Mouse (Mus musculus): ENCODE measurements around the gene Igsf21. TPM values are rescaled to one million over a fixed set of nuclear protein-coding genes. Genes with fewer than 3 reads are reported as not detected.

The Igsf21 gene
- polyA plus RNA-seq, 1 experiment from 2014 or later, result 0.18 TPM

- Histone ChIP-seq H3K4me3 (replicated peaks) (no peak overlapping the region), H3K36me3 (no peaks in the 10 kb centered on the region), H3K9me3 (replicated peaks) (no peaks in the 10 kb centered on the region), H3K9ac (no peak overlapping the region), H3K4me1 (replicated peaks) (peaks cover 35% of the 10 kb centered on the region), H3K4me2 (peak overlapping the region; percentile 38), H3K27ac (no peak overlapping the region), H3K27me3 (peaks cover 9% of the 10 kb centered on the region; the same call in 1 of the 2 replicates)
- DNase-seq (peak; percentile 18), ATAC-seq (ENCODE audit: low read depth) (peak; percentile 63)
- 56% methylated on average over 8 of the region's 8 CpGs for WGBS (ENCODE audit: insufficient replicate concordance)
Observed at GRCm38 (mm10) chr4:140187404-140188145, 59.0 kb downstream of the Igsf21 start.

GRCm38 (mm10) chr4:140179576-140179975 is 67.0 kb downstream of the Igsf21 start:
- Histone ChIP-seq H3K4me3 (replicated peaks) (no peak overlapping the region), H3K27me3 (peaks cover 3% of the 10 kb centered on the region; the same call in 1 of the 2 replicates), H3K27ac (no peak overlapping the region), H3K4me1 (replicated peaks) (peaks cover 22% of the 10 kb centered on the region), H3K9ac (no peak overlapping the region), H3K4me2 (no peak overlapping the region), H3K36me3 (no peaks in the 10 kb centered on the region), H3K9me3 (replicated peaks) (peaks cover 8% of the 10 kb centered on the region)
- DNase-seq, result no peak
- WGBS (ENCODE audit: insufficient replicate concordance), result 52% methylated on average over 6 of the region's 6 CpGs
- no peak for ATAC-seq (ENCODE audit: low read depth)

GRCm38 (mm10) chr4:140177055-140177454 is 69.5 kb downstream of the Igsf21 start:
- H3K9me3 ChIP-seq (replicated peaks), result peaks cover 8% of the 10 kb centered on the region
- WGBS (ENCODE audit: insufficient replicate concordance), result 78% methylated on average over 6 of the region's 6 CpGs
- no peak for ATAC-seq (ENCODE audit: low read depth)

GRCm38 (mm10) chr4:140173746-140174399 is 72.7 kb downstream of the Igsf21 start:
- DNase-seq (no peak), ATAC-seq (ENCODE audit: low read depth) (no peak)
- no peak overlapping the region for H3K4me2 ChIP-seq
- no peak overlapping the region for H3K4me3 ChIP-seq (replicated peaks)
- no peak overlapping the region for H3K27ac ChIP-seq
- H3K4me1 ChIP-seq (replicated peaks), result no peaks in the 10 kb centered on the region
- H3K9ac ChIP-seq, result no peak overlapping the region
- peaks cover 8% of the 10 kb centered on the region for H3K9me3 ChIP-seq (replicated peaks)
- no peaks in the 10 kb centered on the region for H3K36me3 ChIP-seq
- H3K27me3 ChIP-seq, result no peaks in the 10 kb centered on the region
- 33% methylated on average over 13 of the region's 13 CpGs for WGBS (ENCODE audit: insufficient replicate concordance)

More at GRCm38 (mm10) chr4:140177055-140177454, 69.5 kb downstream of the Igsf21 start:
- DNase-seq, result no peak
- no peak overlapping the region for H3K27ac ChIP-seq
- no peak overlapping the region for H3K4me3 ChIP-seq (replicated peaks)
- H3K36me3 ChIP-seq, result no peaks in the 10 kb centered on the region
- peaks cover 18% of the 10 kb centered on the region for H3K4me1 ChIP-seq (replicated peaks)
- H3K9ac ChIP-seq, result no peak overlapping the region
- no peaks in the 10 kb centered on the region for H3K27me3 ChIP-seq
- H3K4me2 ChIP-seq, result no peak overlapping the region

GRCm38 (mm10) chr4:140173084-140173483 is 73.5 kb downstream of the Igsf21 start:
- 61% methylated on average over 12 of the region's 12 CpGs for WGBS (ENCODE audit: insufficient replicate concordance)
- ATAC-seq (ENCODE audit: low read depth), result no peak
- DNase-seq, result no peak
- Histone ChIP-seq H3K27ac (no peak overlapping the region), H3K9me3 (replicated peaks) (peaks cover 8% of the 10 kb centered on the region), H3K4me2 (no peak overlapping the region), H3K4me3 (replicated peaks) (no peak overlapping the region), H3K4me1 (replicated peaks) (no peaks in the 10 kb centered on the region), H3K9ac (no peak overlapping the region), H3K27me3 (no peaks in the 10 kb centered on the region), H3K36me3 (no peaks in the 10 kb centered on the region)

GRCm38 (mm10) chr4:140171917-140172316 is 74.7 kb downstream of the Igsf21 start:
- Histone ChIP-seq H3K4me3 (replicated peaks) (no peak overlapping the region), H3K9me3 (replicated peaks) (peaks cover 3% of the 10 kb centered on the region; the same call in 1 of the 2 replicates), H3K36me3 (no peaks in the 10 kb centered on the region), H3K9ac (no peak overlapping the region), H3K4me1 (replicated peaks) (no peaks in the 10 kb centered on the region), H3K27ac (no peak overlapping the region), H3K27me3 (no peaks in the 10 kb centered on the region), H3K4me2 (no peak overlapping the region)
- WGBS (ENCODE audit: insufficient replicate concordance), result 52% methylated on average over 1 of the region's 1 CpGs
- DNase-seq (no peak), ATAC-seq (ENCODE audit: low read depth) (no peak)

- Histone ChIP-seq H3K4me1 (replicated peaks) (no peaks in the 10 kb centered on the region), H3K27me3 (no peaks in the 10 kb centered on the region), H3K9ac (no peak overlapping the region), H3K4me3 (replicated peaks) (no peak overlapping the region), H3K36me3 (no peaks in the 10 kb centered on the region), H3K9me3 (replicated peaks) (no peaks in the 10 kb centered on the region), H3K27ac (no peak overlapping the region), H3K4me2 (no peak overlapping the region)
- ATAC-seq (ENCODE audit: low read depth), result no peak
- DNase-seq, result no peak
Observed at GRCm38 (mm10) chr4:140171189-140171588, 75.4 kb downstream of the Igsf21 start.

GRCm38 (mm10) chr4:140165851-140166250 is 80.7 kb downstream of the Igsf21 start:
- no peaks in the 10 kb centered on the region for H3K9me3 ChIP-seq (replicated peaks)

GRCm38 (mm10) chr4:140164662-140165061 is 81.9 kb downstream of the Igsf21 start:
- no peak for ATAC-seq (ENCODE audit: low read depth)
- Histone ChIP-seq H3K27me3 (no peaks in the 10 kb centered on the region), H3K27ac (no peak overlapping the region), H3K4me3 (replicated peaks) (no peak overlapping the region), H3K9ac (no peak overlapping the region), H3K4me1 (replicated peaks) (no peaks in the 10 kb centered on the region), H3K9me3 (replicated peaks) (no peaks in the 10 kb centered on the region), H3K4me2 (no peak overlapping the region), H3K36me3 (no peaks in the 10 kb centered on the region)
- 74% methylated on average over 9 of the region's 9 CpGs for WGBS (ENCODE audit: insufficient replicate concordance)
- no peak for DNase-seq

More at GRCm38 (mm10) chr4:140165851-140166250, 80.7 kb downstream of the Igsf21 start:
- DNase-seq (no peak), ATAC-seq (ENCODE audit: low read depth) (no peak)
- no peak overlapping the region for H3K27ac ChIP-seq
- no peaks in the 10 kb centered on the region for H3K36me3 ChIP-seq
- no peaks in the 10 kb centered on the region for H3K27me3 ChIP-seq
- H3K4me1 ChIP-seq (replicated peaks), result no peaks in the 10 kb centered on the region
- H3K4me2 ChIP-seq, result no peak overlapping the region
- H3K4me3 ChIP-seq (replicated peaks), result no peak overlapping the region
- WGBS (ENCODE audit: insufficient replicate concordance), result 57% methylated on average over 7 of the region's 7 CpGs
- no peak overlapping the region for H3K9ac ChIP-seq

- Histone ChIP-seq H3K27me3 (no peaks in the 10 kb centered on the region), H3K4me2 (no peak overlapping the region), H3K4me1 (replicated peaks) (no peaks in the 10 kb centered on the region), H3K36me3 (no peaks in the 10 kb centered on the region), H3K27ac (no peak overlapping the region), H3K9ac (no peak overlapping the region), H3K9me3 (replicated peaks) (no peaks in the 10 kb centered on the region), H3K4me3 (replicated peaks) (no peak overlapping the region)
- DNase-seq, result no peak
- no peak for ATAC-seq (ENCODE audit: low read depth)
- WGBS (ENCODE audit: insufficient replicate concordance), result 6% methylated on average over 3 of the region's 3 CpGs
Observed at GRCm38 (mm10) chr4:140159617-140160016, 87.0 kb downstream of the Igsf21 start.

GRCm38 (mm10) chr4:140154899-140155463 is 91.6 kb downstream of the Igsf21 start:
- H3K4me2 ChIP-seq, result no peak overlapping the region
- no peak overlapping the region for H3K9ac ChIP-seq
- H3K36me3 ChIP-seq, result no peaks in the 10 kb centered on the region
- ATAC-seq (ENCODE audit: low read depth), result no peak
- H3K27me3 ChIP-seq, result no peaks in the 10 kb centered on the region
- WGBS (ENCODE audit: insufficient replicate concordance), result 32% methylated on average over 5 of the region's 5 CpGs
- no peak overlapping the region for H3K4me3 ChIP-seq (replicated peaks)
- no peaks in the 10 kb centered on the region for H3K9me3 ChIP-seq (replicated peaks)
- no peak for DNase-seq
- no peaks in the 10 kb centered on the region for H3K4me1 ChIP-seq (replicated peaks)
- no peak overlapping the region for H3K27ac ChIP-seq

All from liver, embryonic 13.5 days (tissue).